Mouse (Mus musculus): ENCODE data around the gene Msrb1. TPM values are rescaled to one million over a fixed set of nuclear protein-coding genes. Genes with fewer than 3 reads are reported as not detected.

Msrb1 gene
- polyA plus RNA-seq (2016; fragmentation: Nextera tagmentation; extraction: Ambion mirVana): 18.4 and 20.8 TPM in 2 replicates

DNA sequence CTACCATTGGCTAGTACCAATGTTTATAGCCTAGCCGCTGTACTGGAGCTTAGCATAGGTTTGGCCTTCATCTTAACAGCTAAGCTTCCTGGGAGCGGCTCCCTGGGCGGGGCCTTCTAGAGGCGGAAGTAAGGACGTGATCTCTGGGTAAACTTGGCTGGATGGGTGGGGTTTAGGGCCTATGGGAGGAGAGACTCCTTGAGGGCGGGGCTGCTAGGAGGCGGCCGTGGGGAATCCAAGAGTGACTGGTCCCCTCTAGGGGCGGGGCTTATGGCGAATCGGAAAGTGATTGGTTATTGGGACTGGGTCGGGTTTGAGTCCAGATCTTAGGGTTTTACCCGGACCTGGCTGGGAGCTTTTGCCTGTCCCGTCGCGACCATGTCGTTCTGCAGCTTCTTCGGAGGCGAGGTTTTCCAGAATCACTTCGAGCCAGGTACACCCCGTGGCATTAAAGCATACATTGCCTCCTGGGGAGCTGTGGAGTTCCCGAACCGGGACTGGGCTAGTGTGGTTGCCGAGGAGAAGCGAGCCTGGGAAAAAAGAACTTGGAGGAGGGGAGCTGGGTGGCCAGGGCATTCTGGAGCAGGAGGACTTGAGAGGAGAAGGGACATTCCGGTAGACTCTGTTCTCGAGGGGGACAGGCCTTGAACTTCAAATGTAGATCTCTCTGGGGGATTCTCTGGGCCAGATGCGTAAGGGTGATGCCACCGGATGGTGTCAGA lies at the start of gene Msrb1:
Msrb1 (plus strand) TSS at position 313 of the 722 bp plus-strand sequence.
- WGBS: 1% methylated on average over 29 of the region's 29 CpGs
- peak within 1 kb of the TSS; percentile 36; the same call in 1 of the 2 replicates for H3K27ac ChIP-seq (replicated peaks)
- peaks cover 4% of the 10 kb centered on the region; the same call in 1 of the 2 replicates for H3K27me3 ChIP-seq

DNA sequence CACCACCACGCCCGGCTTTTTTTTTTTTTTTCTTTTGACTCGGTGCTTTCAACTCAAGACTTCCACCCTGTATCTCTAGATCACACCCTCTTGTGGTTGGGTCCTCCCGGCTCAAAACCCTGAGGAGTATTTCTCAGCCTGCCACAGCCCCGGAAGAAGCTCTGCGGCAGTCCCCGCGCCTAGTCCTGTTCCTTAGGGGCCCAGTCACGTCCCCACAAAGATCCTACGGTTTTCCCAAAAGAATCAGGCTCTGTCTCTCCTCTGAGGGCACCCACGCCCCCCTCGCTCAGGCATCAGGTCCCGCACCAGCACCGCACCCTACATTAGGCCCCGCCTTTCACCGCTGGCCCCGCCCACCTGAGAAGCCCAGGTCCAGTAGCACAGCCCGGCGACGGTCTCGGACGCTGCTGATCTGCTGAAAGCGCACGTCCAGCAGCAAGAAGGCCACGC lies 49.3 kb upstream of the Msrb1 start:
- no peak for ATAC-seq (ENCODE audit: low FRiP score, low read depth)

More for the DNA sequence above, at the start of gene Msrb1:
- peak within 1 kb of the TSS; percentile 67 for H3K9ac ChIP-seq (replicated peaks)
- H3K4me3 ChIP-seq: peak within 1 kb of the TSS; percentile 59
- peak; percentile 96 for ATAC-seq (ENCODE audit: low FRiP score, low read depth)
- peaks cover 13% of the 10 kb centered on the region for H3K4me1 ChIP-seq
- peaks cover 4% of the 10 kb centered on the region; the same call in 1 of the 2 replicates for H3K36me3 ChIP-seq
- peak within 1 kb of the TSS; percentile 93 for H3K4me2 ChIP-seq (replicated peaks)
- no peaks in the 10 kb centered on the region for H3K9me3 ChIP-seq

DNA sequence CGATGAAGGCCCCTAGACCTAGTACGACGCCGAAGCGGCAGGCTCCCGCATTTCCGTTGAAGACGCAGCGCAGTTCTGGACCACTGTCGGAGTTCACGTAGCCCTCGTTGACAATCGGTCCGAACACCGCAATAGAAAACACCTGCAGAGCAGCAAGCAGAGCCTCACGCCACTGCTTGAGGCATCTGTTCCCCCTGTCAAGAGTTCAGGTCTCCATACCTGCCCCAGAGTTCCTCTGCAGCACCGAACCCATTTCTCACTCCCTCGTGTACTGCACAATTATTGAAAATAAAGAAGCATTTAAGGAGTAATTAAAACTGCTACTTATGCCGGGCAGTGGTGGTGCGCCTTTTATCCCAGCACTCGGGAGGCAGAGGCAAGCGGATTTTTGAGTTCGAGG lies 48.8 kb upstream of the Msrb1 start:
- Histone ChIP-seq H3K4me3 (peak overlapping the region; percentile 28), H3K27me3 (peaks cover 52% of the 10 kb centered on the region), H3K4me1 (peaks cover 23% of the 10 kb centered on the region), H3K4me2 (replicated peaks) (peak overlapping the region; percentile 50), H3K9ac (replicated peaks) (peak overlapping the region; percentile 39; the same call in 1 of the 2 replicates), H3K9me3 (no peaks in the 10 kb centered on the region), H3K27ac (replicated peaks) (no peak overlapping the region), H3K36me3 (peaks cover 7% of the 10 kb centered on the region; the same call in 1 of the 2 replicates)
- ATAC-seq (ENCODE audit: low FRiP score, low read depth): no peak
- 20% methylated on average over 23 of the region's 23 CpGs for WGBS

More for the DNA sequence above, 49.3 kb upstream of the Msrb1 start:
- Histone ChIP-seq H3K4me1 (peaks cover 23% of the 10 kb centered on the region), H3K36me3 (peaks cover 7% of the 10 kb centered on the region; the same call in 1 of the 2 replicates), H3K9ac (replicated peaks) (peak overlapping the region; percentile 39; the same call in 1 of the 2 replicates), H3K9me3 (no peaks in the 10 kb centered on the region), H3K4me3 (peak overlapping the region; percentile 28), H3K27ac (replicated peaks) (no peak overlapping the region), H3K4me2 (replicated peaks) (peak overlapping the region; percentile 50), H3K27me3 (peaks cover 52% of the 10 kb centered on the region)
- 1% methylated on average over 25 of the region's 25 CpGs for WGBS

DNA sequence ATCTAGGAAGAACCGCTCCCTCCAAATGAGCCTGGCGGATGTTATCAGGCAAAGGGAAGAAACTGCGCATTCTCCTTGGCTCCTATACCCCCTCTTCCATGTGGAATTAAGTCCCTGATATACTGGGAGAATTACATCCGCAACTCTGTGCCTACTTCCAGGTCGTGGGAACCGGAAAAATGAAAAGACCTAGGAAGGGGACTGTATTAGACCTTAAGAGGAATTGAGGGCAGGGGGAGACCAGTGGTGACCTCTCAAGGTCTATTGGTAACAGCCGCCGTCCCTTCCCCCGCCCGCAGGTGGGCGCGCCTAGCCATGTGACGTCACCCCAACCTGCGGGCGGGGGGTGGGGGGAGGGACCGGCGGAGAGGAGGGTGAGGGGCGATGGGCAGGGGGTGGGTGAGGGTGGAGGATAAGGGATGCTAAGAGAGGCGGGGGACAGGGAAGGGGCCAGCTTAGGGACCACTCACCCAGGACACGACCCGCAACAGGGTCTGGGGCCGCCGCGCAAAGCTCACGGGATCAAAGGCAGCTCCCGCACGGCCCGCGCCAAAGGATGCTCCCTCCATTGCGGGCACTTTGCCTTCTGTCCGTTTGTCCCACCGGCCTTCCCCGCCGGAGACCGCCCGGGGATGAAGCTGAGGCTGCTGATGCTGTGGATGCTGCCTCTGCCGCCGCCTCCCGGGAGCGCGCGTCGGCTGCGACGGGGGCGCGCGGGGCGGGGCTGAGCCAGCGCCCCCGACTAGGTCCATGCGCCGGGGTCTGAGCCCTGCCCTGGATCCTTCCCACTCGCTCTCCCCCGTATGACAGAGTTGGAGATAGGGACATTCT lies 47.0 kb upstream of the Msrb1 start, which contains the start of gene Syngr3:
Syngr3 (minus strand) TSS at position 705 of the 831 bp plus-strand sequence.
- peak; percentile 65 for ATAC-seq (ENCODE audit: low FRiP score, low read depth)
- under 1% methylated on average over 46 of the region's 55 CpGs for WGBS
- peaks cover 52% of the 10 kb centered on the region for H3K27me3 ChIP-seq

DNA sequence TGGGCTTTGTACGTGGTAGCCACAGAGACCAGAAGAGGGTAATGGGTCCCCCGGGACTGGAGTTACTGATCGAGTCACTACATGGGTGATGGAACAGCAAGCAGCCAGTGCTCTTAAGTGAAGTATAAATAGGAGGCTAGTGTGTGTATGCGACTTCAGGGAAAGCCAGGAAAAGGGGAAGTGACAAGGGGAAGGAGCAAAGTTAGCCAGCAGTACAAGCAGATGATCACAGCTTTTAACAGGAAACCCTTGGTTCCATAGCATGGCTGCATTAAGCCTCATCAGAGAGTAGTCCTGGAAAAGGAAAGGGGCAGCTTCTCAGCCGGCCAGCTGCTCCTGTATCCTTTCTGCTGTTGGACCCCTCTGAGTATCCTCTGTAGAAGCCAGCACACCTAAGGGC lies 44.1 kb upstream of the Msrb1 start:
- Histone ChIP-seq H3K9ac (replicated peaks) (no peak overlapping the region), H3K4me1 (peaks cover 30% of the 10 kb centered on the region), H3K27me3 (peaks cover 39% of the 10 kb centered on the region), H3K36me3 (peaks cover 16% of the 10 kb centered on the region), H3K9me3 (no peaks in the 10 kb centered on the region), H3K4me2 (replicated peaks) (no peak overlapping the region), H3K27ac (replicated peaks) (no peak overlapping the region), H3K4me3 (no peak overlapping the region)
- ATAC-seq (ENCODE audit: low FRiP score, low read depth): no peak
- WGBS: 87% methylated on average over 5 of the region's 5 CpGs

More for the DNA sequence above, 47.0 kb upstream of the Msrb1 start, which contains the start of gene Syngr3:
- Histone ChIP-seq H3K27ac (replicated peaks) (peak within 1 kb of the TSS; percentile 61), H3K4me1 (peaks cover 23% of the 10 kb centered on the region), H3K4me2 (replicated peaks) (peak within 1 kb of the TSS; percentile 87), H3K36me3 (peaks cover 16% of the 10 kb centered on the region), H3K4me3 (peak within 1 kb of the TSS; percentile 64), H3K9me3 (no peaks in the 10 kb centered on the region), H3K9ac (replicated peaks) (peak within 1 kb of the TSS; percentile 71)

DNA sequence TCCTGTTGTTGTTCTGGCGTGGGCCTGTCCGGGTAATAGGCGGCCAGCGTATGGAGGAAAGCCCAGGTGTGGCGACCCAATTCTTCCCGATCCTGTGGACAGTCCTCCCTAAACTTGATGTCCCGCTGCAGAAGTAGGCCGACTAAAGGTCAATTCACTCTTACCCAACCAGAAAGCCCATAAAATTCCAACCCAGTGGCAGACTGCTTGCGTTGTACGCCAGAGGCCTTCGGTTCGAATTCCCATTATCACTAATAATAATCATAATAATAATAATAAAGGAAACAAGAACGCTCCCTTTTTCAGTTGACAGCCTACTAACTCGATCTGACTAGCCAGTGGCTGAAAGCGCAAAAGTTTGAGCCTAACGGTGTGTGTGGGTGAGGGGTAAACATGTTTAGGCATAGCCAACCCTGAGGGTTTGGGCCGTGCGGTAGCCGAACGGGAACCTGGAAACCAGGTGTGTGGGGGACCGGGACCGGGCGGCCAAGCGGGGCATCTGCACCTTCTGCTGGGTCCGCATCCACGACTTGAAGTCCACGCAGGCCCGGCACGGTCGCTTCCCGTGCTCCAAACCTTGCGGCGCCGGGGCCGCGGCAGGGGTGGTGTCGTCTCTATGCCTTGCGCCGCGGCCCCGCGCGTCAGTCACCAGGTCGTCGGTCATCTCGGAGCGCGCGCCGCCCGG lies 41.0 kb upstream of the Msrb1 start:
- peak overlapping the region; percentile 86 for H3K4me2 ChIP-seq (replicated peaks)
- peak overlapping the region; percentile 84 for H3K27ac ChIP-seq (replicated peaks)
- peak; percentile 45 for ATAC-seq (ENCODE audit: low FRiP score, low read depth)
- H3K36me3 ChIP-seq: peaks cover 27% of the 10 kb centered on the region
- 9% methylated on average over 42 of the region's 51 CpGs for WGBS
- peaks cover 17% of the 10 kb centered on the region for H3K4me1 ChIP-seq
- peaks cover 16% of the 10 kb centered on the region for H3K27me3 ChIP-seq
- peak overlapping the region; percentile 80 for H3K4me3 ChIP-seq
- peak overlapping the region; percentile 81 for H3K9ac ChIP-seq (replicated peaks)
- no peaks in the 10 kb centered on the region for H3K9me3 ChIP-seq

DNA sequence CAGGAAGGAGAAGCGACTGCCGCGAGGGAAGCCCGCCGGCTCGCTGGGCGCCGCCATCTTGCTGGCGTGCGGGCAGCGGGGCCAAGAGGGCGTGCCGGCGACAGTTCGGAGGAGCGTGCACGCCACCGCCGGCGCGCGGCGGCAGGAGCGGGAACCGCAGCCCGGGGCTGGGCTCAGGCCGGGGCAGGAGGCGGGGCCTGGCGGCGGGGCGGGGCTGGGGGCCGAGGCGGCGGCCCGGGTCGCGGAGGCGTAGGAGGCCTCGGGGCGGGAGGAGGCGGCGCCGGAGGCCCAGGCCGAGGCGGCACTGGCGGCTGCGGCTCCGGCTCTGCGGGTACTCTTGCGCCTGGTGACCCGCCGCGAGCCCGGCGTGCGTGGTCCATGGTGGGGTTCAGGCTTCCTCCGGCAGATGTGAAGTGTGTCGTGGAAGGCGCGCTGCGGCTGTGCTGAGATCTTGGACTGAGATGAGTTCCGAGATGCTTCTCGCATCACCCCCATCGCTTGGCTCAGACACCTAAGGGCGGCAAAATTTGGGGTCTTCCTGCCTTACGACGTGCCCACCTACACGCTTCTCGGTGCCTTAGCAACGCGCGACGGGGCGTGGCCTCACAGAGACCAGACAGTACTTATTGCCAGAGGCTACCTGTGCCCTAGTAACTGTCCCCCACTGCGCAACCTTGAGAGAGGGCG lies 40.3 kb upstream of the Msrb1 start, which contains the start of the genes Gfer and Noxo1:
Gfer (minus strand) TSS at position 146 of the 687 bp plus-strand sequence.
Noxo1 (plus strand) TSS at position 224 of the 687 bp plus-strand sequence.
- under 1% methylated on average over 65 of the region's 76 CpGs for WGBS
- Histone ChIP-seq H3K4me1 (peaks cover 17% of the 10 kb centered on the region), H3K27ac (replicated peaks) (peak within 1 kb of the TSS; percentile 84), H3K36me3 (peaks cover 34% of the 10 kb centered on the region), H3K9me3 (no peaks in the 10 kb centered on the region), H3K4me3 (peak within 1 kb of the TSS; percentile 80), H3K4me2 (replicated peaks) (peak within 1 kb of the TSS; percentile 86), H3K9ac (replicated peaks) (peak within 1 kb of the TSS; percentile 81), H3K27me3 (peaks cover 10% of the 10 kb centered on the region)
- ATAC-seq (ENCODE audit: low FRiP score, low read depth): peak; percentile 92

DNA sequence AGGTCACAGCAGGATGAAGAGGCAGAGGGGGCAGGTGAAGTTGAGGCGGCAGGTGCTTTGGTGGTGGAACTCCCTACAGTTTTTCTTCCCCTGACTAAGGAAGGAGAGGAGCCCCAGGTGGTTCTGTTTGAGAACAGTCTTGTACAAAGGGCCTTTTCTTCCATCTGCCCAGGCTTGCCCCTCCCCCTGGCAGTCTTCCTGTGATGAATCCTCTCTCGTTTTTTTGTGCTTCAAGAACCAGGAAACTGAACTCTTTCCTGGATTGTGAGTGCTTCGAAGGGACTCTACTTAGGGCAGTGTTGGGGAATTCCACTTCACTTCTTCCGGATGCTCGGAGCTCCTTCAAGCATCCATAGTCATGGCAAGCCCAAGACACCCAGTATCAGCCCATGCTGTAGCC lies 38.5 kb upstream of the Msrb1 start:
- peaks cover 8% of the 10 kb centered on the region for H3K27me3 ChIP-seq
- H3K4me1 ChIP-seq: peaks cover 17% of the 10 kb centered on the region
- peaks cover 40% of the 10 kb centered on the region for H3K36me3 ChIP-seq
- H3K27ac ChIP-seq (replicated peaks): no peak overlapping the region
- H3K9ac ChIP-seq (replicated peaks): no peak overlapping the region
- ATAC-seq (ENCODE audit: low FRiP score, low read depth): no peak
- no peaks in the 10 kb centered on the region for H3K9me3 ChIP-seq
- H3K4me2 ChIP-seq (replicated peaks): no peak overlapping the region
- no peak overlapping the region for H3K4me3 ChIP-seq
- WGBS: 22% methylated on average over 5 of the region's 5 CpGs

DNA sequence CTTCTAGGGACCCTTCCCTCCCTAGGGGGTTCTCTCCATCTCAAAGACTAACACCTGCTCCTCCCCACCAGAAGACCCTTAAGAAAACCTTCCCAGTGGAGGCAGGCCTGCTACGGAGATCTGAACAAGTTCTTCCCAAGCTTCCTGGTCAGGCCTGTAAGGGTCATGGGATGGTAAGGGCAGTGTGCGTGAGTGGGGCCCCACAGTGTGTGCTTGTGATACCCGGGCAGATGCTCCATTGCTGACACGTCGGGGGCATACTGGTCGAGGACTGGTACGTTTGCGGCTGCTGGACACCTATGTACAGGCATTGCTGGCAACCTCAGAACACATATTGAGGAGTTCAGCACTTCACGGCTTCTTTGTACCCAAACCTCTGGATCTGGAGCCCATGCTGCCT lies 37.7 kb upstream of the Msrb1 start:
- H3K4me2 ChIP-seq (replicated peaks): no peak overlapping the region

DNA sequence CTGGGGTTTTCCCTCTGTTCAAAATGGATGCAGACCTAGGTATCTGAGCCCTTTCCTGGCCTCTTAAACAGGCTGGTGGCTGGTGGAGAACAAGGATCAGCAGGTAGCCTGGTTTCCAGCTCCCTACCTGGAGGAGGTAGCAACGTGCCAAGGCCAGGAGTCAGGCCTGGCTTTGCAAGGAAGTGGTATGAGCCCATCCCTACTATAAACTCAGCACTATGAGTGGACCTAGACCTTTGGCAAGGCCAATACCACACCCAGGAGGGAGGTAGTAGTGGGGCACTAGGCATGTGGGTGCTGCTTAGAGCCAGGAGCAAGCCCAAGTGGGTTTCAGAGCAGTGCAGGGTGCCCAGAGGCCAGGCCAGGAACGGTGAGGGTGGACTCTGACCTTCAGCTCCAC lies 37.0 kb upstream of the Msrb1 start:
- H3K27me3 ChIP-seq: peaks cover 8% of the 10 kb centered on the region
- WGBS: 81% methylated on average over 2 of the region's 2 CpGs
- peaks cover 46% of the 10 kb centered on the region for H3K36me3 ChIP-seq
- no peak overlapping the region for H3K9ac ChIP-seq (replicated peaks)
- H3K27ac ChIP-seq (replicated peaks): no peak overlapping the region
- no peak overlapping the region for H3K4me2 ChIP-seq (replicated peaks)
- H3K4me1 ChIP-seq: peaks cover 17% of the 10 kb centered on the region
- no peak for ATAC-seq (ENCODE audit: low FRiP score, low read depth)
- H3K4me3 ChIP-seq: no peak overlapping the region
- H3K9me3 ChIP-seq: no peaks in the 10 kb centered on the region

More for the DNA sequence above, 37.7 kb upstream of the Msrb1 start:
- H3K27me3 ChIP-seq: peaks cover 8% of the 10 kb centered on the region
- no peaks in the 10 kb centered on the region for H3K9me3 ChIP-seq
- peaks cover 39% of the 10 kb centered on the region for H3K36me3 ChIP-seq
- no peak overlapping the region for H3K4me3 ChIP-seq
- WGBS: 71% methylated on average over 9 of the region's 9 CpGs
- no peak for ATAC-seq (ENCODE audit: low FRiP score, low read depth)
- H3K9ac ChIP-seq (replicated peaks): no peak overlapping the region
- H3K27ac ChIP-seq (replicated peaks): no peak overlapping the region
- peaks cover 17% of the 10 kb centered on the region for H3K4me1 ChIP-seq

DNA sequence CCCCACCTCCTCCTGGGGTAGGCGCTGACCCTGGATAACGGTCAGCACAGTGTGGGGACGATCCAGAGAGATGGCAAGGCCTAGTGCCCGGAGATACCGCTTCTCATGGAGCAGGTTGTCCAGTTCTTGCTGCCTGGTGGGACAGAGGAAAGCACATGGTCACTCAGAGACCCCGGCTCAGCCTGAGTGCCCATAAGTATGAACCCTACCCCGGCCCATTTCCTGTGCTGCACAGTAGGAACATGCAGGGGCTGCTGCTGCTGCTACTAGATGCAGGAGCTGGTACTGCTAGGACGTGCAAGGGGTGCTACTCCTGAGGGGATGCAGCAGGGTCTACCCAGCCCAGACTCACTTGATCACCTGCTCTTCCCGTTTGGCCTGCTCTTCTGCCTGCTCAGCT lies 35.2 kb upstream of the Msrb1 start:
- H3K36me3 ChIP-seq: peaks cover 58% of the 10 kb centered on the region
- no peak overlapping the region for H3K27ac ChIP-seq (replicated peaks)
- H3K27me3 ChIP-seq: peaks cover 8% of the 10 kb centered on the region
- H3K4me3 ChIP-seq: no peak overlapping the region
- WGBS: 90% methylated on average over 9 of the region's 9 CpGs
- no peak overlapping the region; the same call in 1 of the 2 replicates for H3K9ac ChIP-seq (replicated peaks)
- no peak overlapping the region for H3K4me2 ChIP-seq (replicated peaks)
- H3K9me3 ChIP-seq: no peaks in the 10 kb centered on the region
- H3K4me1 ChIP-seq: peaks cover 12% of the 10 kb centered on the region
- ATAC-seq (ENCODE audit: low FRiP score, low read depth): no peak
